Mouse (Mus musculus) liver, embryonic 11.5 days (tissue): ENCODE data around the gene Rsph3a. TPM values are rescaled to one million over a fixed set of nuclear protein-coding genes. Genes with fewer than 3 reads are reported as not detected.
"Not testable (repeated sequence)": the region's sequence is repeated elsewhere in the genome, so short reads cannot be mapped to it uniquely, and the experiment has no call there.

Experiments used
- ATAC-seq: fragments of 200-750 bp; cut with Nextera tagmentation; replicated peaks from 2 replicates; pipeline ENCODE4 v1.8.0; 2017; ENCODE audit warnings: moderate number of reproducible peaks, mild to moderate bottlenecking, moderate TSS enrichment, moderate library complexity; ENCODE audit not compliant: low FRiP score
- DNase-seq: peaks from one replicate; pipeline ENCODE4 v3.0.0-alpha.2; 2017; ENCODE audit warnings: low spot score
- H3K27ac ChIP-seq: fragments of 300-500 bp; sonication (generic); 2 replicates; pipeline ENCODE4 v1.5.1; 2014; ENCODE audit warnings: mild to moderate bottlenecking, low read depth, low read length, control low read depth
- H3K27me3 ChIP-seq: fragments of 300-500 bp; sonication (generic); replicated peaks from 2 replicates; pipeline ENCODE4 v1.6.1; 2014; ENCODE audit warnings: low read length, mixed read lengths; ENCODE audit not compliant: control insufficient read depth, insufficient read depth
- H3K36me3 ChIP-seq: fragments of 300-500 bp; sonication (generic); 2 replicates; pipeline ENCODE4 v1.6.1; 2014; ENCODE audit warnings: mild to moderate bottlenecking, low read length, moderate library complexity, mixed read lengths; ENCODE audit not compliant: control insufficient read depth, insufficient read depth
- H3K4me1 ChIP-seq: fragments of 300-500 bp; sonication (generic); replicated peaks from 2 replicates; pipeline ENCODE4 v1.6.1; 2014; ENCODE audit warnings: low read length, mixed read lengths; ENCODE audit not compliant: control insufficient read depth, insufficient read depth
- H3K4me2 ChIP-seq: fragments of 300-500 bp; sonication (generic); 2 replicates; pipeline ENCODE4 v1.6.1; 2014; ENCODE audit warnings: mild to moderate bottlenecking, control low read depth, moderate library complexity
- H3K4me3 ChIP-seq: fragments of 300-500 bp; sonication (generic); 2 replicates; pipeline ENCODE4 v1.5.1; 2014; ENCODE audit warnings: low read depth, low read length, control low read depth
- H3K9ac ChIP-seq: fragments of 300-500 bp; sonication (generic); 2 replicates; pipeline ENCODE4 v1.6.1; 2014; ENCODE audit warnings: low read depth, low read length, control low read depth
- H3K9me3 ChIP-seq: fragments of 300-500 bp; sonication (generic); 2 replicates; pipeline ENCODE4 v1.6.1; 2016; ENCODE audit warnings: low read length, inconsistent platforms, mixed read lengths; ENCODE audit not compliant: control insufficient read depth
- WGBS: fragments of 180-500 bp; shearing (Covaris S2); extraction: QIAGEN DNeasy Blood & Tissue Kit; methylation state at CpG from one replicate; pipeline ENCODE4 v1.1.7; 2014; 5-methylcytosine and 5-hydroxymethylcytosine counted together
- polyA plus RNA-seq: library from polyadenylated mRNA; unstranded; fragments of >200 nt; fragmentation: Nextera tagmentation; extraction: Ambion mirVana; gene quantifications from 2 replicates; pipeline ENCODE4 v1.2.1, GENCODE M21; 2014

The Rsph3a gene
- polyA plus RNA-seq, 1 experiment from 2014 or later = 34.5 TPM

DNA sequence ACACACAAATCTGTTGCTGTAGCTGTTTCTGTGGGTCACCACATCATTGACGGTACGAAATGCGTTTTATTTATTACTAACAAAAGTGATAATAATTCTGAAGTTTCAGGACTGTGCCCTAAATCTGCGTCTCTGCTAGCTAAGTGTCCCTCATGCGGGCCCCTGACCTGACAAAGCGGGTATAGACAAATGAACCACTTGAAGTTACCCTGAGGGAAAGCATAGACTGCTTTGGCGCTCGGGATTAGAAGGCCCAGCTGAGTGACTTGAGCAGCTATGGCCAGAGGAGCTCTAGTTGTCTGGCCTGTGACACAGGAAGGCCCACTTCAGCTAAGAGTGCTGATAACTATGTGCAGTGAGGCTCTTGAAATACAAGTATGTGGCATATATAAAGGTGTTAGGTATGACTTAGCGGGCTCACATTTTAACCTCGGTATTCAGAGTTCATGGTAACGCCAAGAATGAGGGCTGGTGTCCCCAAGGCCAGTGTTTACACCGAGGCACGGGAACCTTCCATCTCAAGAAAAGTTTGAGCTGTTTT is 21.2 kb upstream of the Rsph3a start:
- 90% methylated on average over 13 of the region's 13 CpGs for WGBS
- Histone ChIP-seq H3K36me3 (no peaks in the 10 kb centered on the region), H3K4me2 (no peak overlapping the region), H3K9me3 (no peaks in the 10 kb centered on the region), H3K4me3 (no peak overlapping the region), H3K27me3 (no peaks in the 10 kb centered on the region), H3K4me1 (no peaks in the 10 kb centered on the region; the same call in 1 of the 2 replicates), H3K9ac (no peak overlapping the region), H3K27ac (no peak overlapping the region)
- ATAC-seq (no peak), DNase-seq (no peak)

- H3K27me3 ChIP-seq = no peaks in the 10 kb centered on the region
- no peak for ATAC-seq
- no peak within 1 kb of the TSS for H3K4me3 ChIP-seq
- no peak within 1 kb of the TSS for H3K27ac ChIP-seq
- no peaks in the 10 kb centered on the region for H3K36me3 ChIP-seq
- H3K9me3 ChIP-seq = no peaks in the 10 kb centered on the region
- WGBS = 51% methylated on average over 13 of the region's 13 CpGs
- no peak for DNase-seq
- H3K4me2 ChIP-seq = no peak within 1 kb of the TSS
- no peak within 1 kb of the TSS for H3K9ac ChIP-seq
- H3K4me1 ChIP-seq = no peaks in the 10 kb centered on the region; the same call in 1 of the 2 replicates
Measured at GRCm38 (mm10) chr17:7925413-7926160, 19.8 kb upstream of the Rsph3a start, which contains the start of gene Tagap. Tagap (plus strand) TSS chr17:7926000.

GRCm38 (mm10) chr17:7927582-7928535 is 17.6 kb upstream of the Rsph3a start:
- Histone ChIP-seq H3K36me3 (no peaks in the 10 kb centered on the region), H3K9me3 (no peaks in the 10 kb centered on the region), H3K4me2 (no peak overlapping the region), H3K27me3 (no peaks in the 10 kb centered on the region), H3K4me1 (no peaks in the 10 kb centered on the region; the same call in 1 of the 2 replicates), H3K9ac (no peak overlapping the region), H3K4me3 (no peak overlapping the region), H3K27ac (no peak overlapping the region)
- peak; percentile 54 for DNase-seq
- 64% methylated on average over 24 of the region's 24 CpGs for WGBS
- no peak for ATAC-seq

DNA sequence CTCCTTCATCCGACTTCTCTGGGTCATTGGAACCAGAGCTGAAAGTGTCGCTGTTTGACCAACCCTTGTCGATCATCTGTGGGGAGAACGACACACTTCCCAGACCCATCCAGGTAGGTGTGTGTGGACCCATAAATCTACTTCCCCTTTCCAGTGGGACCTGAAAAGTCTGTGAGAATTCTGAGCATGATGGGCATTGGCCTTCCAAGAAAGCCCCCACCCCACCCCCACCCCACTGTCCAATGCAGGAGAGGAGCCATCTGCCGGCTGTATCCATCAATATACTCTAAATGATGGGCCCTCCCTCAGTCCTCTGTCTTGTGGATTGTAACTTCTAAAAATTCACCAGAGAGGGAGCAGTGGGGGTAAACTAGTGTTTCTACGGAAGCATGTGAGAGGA is 16.8 kb upstream of the Rsph3a start:
- no peak overlapping the region for H3K9ac ChIP-seq
- H3K4me1 ChIP-seq = no peaks in the 10 kb centered on the region; the same call in 1 of the 2 replicates
- no peak overlapping the region for H3K4me3 ChIP-seq
- no peak overlapping the region for H3K4me2 ChIP-seq
- WGBS = 80% methylated on average over 6 of the region's 6 CpGs
- no peaks in the 10 kb centered on the region for H3K36me3 ChIP-seq
- ATAC-seq (no peak), DNase-seq (no peak)
- H3K27ac ChIP-seq = no peak overlapping the region
- no peaks in the 10 kb centered on the region for H3K9me3 ChIP-seq
- H3K27me3 ChIP-seq = no peaks in the 10 kb centered on the region

- no peak for DNase-seq
- Histone ChIP-seq H3K27ac (no peak overlapping the region), H3K27me3 (no peaks in the 10 kb centered on the region), H3K4me3 (no peak overlapping the region), H3K9ac (no peak overlapping the region), H3K9me3 (no peaks in the 10 kb centered on the region), H3K4me1 (no peaks in the 10 kb centered on the region; the same call in 1 of the 2 replicates), H3K36me3 (no peaks in the 10 kb centered on the region), H3K4me2 (no peak overlapping the region)
- 35% methylated on average over 8 of the region's 8 CpGs for WGBS
- ATAC-seq = no peak
Measured at GRCm38 (mm10) chr17:7929279-7929678, 16.1 kb upstream of the Rsph3a start.

- ATAC-seq = no peak
Measured at GRCm38 (mm10) chr17:7931096-7931990, 14.1 kb upstream of the Rsph3a start.

GRCm38 (mm10) chr17:7932121-7932520 is 13.3 kb upstream of the Rsph3a start:
- not testable (repeated sequence) for H3K27me3 ChIP-seq, H3K4me1 ChIP-seq, DNase-seq, H3K9ac ChIP-seq, ATAC-seq, H3K4me3 ChIP-seq, H3K9me3 ChIP-seq, H3K27ac ChIP-seq, H3K4me2 ChIP-seq, H3K36me3 ChIP-seq
- 79% methylated on average over 2 of the region's 8 CpGs for WGBS

More at GRCm38 (mm10) chr17:7931096-7931990, 14.1 kb upstream of the Rsph3a start:
- H3K27ac ChIP-seq = no peak overlapping the region
- H3K4me1 ChIP-seq = no peaks in the 10 kb centered on the region
- 75% methylated on average over 13 of the region's 13 CpGs for WGBS
- no peak overlapping the region for H3K9ac ChIP-seq
- DNase-seq = no peak
- no peaks in the 10 kb centered on the region for H3K36me3 ChIP-seq
- H3K9me3 ChIP-seq = no peaks in the 10 kb centered on the region
- H3K27me3 ChIP-seq = no peaks in the 10 kb centered on the region
- H3K4me3 ChIP-seq = no peak overlapping the region
- no peak overlapping the region for H3K4me2 ChIP-seq

GRCm38 (mm10) chr17:7939640-7940039 is 5.8 kb upstream of the Rsph3a start:
- DNase-seq = no peak
- no peaks in the 10 kb centered on the region for H3K36me3 ChIP-seq
- no peak overlapping the region for H3K4me2 ChIP-seq
- no peak for ATAC-seq
- H3K9me3 ChIP-seq = no peaks in the 10 kb centered on the region
- no peak overlapping the region for H3K4me3 ChIP-seq
- H3K9ac ChIP-seq = no peak overlapping the region
- 52% methylated on average over 8 of the region's 8 CpGs for WGBS
- H3K27me3 ChIP-seq = no peaks in the 10 kb centered on the region
- H3K27ac ChIP-seq = no peak overlapping the region
- H3K4me1 ChIP-seq = no peaks in the 10 kb centered on the region
